Mouse (Mus musculus): ENCODE results near the gene Fam221a. TPM values are rescaled to one million over a fixed set of nuclear protein-coding genes. Genes with fewer than 3 reads are reported as not detected.

The Fam221a gene
- polyA plus RNA-seq, 1 experiment = not detected

DNA sequence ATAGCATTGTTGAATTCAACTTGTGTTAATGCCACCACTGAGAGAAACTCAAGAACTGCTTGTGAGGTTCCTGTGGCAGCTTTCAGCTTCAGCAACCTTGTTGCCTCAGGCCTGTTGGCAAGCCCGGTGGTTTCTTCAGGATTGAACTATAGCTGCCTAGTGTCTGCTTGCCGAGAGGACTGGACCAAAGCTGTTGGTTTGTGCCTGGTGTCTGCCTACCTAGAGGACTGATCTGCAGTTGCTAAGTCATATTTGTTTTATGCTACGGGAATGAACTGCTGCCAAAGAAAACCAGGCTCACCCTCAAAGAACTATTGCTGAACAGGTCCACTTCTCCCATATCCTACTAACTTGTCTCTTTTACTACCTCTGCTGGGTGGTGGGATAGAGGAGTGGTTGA lies 40.7 kb upstream of the Fam221a start:
- WGBS = 77% methylated on average over 3 of the region's 3 CpGs
- TF ChIP-seq POLR2A (IDR thresholded peaks at IDR 0.05; ENCODE audit: insufficient read depth, low read depth, low read length) = no peak
- TF ChIP-seq CTCF (IDR thresholded peaks at IDR 0.05; ENCODE audit: insufficient read depth, low read depth, low read length) = no peak
- no peaks in the 10 kb centered on the region for H3K4me1 ChIP-seq (ENCODE audit: control insufficient read depth, insufficient read depth, low read length)
- no peak overlapping the region for H3K4me3 ChIP-seq (ENCODE audit: insufficient read depth, low read depth, low read length)
- no peak overlapping the region for H3K27ac ChIP-seq (ENCODE audit: insufficient read depth, low read depth, low read length)

DNA sequence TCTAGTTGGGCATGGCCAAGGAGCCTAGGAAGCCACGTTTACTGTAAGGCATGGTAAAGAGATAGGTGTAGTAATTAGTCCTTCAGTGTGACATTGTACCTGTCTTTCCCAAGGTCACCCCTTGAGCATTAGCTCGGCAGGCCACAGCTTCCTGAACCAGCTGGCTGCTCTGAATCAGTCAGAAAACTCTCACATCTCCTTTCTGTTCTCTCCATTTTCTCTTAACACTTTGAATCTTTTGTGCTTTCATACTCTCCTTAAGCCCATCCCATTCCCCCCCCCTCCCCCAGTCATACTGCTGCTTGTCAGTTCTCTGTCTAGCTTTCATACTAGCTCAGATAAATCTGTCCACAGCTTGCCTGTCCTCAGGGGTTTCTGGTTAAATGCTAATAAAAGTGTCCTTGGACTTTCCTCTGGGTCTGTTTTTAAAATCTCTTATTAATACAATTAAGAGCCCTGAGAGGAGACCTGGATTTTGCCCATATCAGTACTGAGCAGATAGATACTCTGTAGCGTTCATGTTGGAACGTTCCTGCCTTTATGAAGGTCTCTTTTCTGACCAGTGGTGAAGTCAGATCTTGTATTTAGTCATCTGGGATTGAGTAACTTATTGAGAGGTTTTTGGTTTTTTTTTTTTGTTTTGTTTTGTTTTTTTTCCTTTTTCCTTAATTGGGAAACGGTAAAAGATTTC lies 36.0 kb upstream of the Fam221a start:
- 73% methylated on average over 5 of the region's 5 CpGs for WGBS
- Histone ChIP-seq H3K4me1 (ENCODE audit: control insufficient read depth, insufficient read depth, low read length) (no peaks in the 10 kb centered on the region), H3K27ac (ENCODE audit: insufficient read depth, low read depth, low read length) (no peak overlapping the region), H3K4me3 (ENCODE audit: insufficient read depth, low read depth, low read length) (no peak overlapping the region)
- TF ChIP-seq CTCF (IDR thresholded peaks at IDR 0.05; ENCODE audit: insufficient read depth, low read depth, low read length) (no peak), POLR2A (IDR thresholded peaks at IDR 0.05; ENCODE audit: insufficient read depth, low read depth, low read length) (no peak)

DNA sequence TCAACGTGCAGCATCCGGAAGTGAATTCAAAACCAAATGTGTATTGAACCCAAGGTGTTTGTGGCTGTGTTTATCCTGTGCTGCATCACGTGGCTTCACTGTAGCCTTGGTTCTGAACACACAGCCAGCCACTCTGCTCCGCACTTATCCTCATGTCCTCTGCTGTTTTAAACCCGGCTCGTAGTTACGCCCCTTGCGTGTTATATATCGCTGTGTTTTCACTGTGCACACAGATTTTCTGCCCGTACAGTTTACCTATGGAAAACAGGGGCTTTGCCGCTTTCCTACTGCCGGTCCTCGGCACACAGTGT lies 35.5 kb upstream of the Fam221a start:
- H3K27ac ChIP-seq (ENCODE audit: insufficient read depth, low read depth, low read length) = no peak overlapping the region
- no peak for TF ChIP-seq CTCF (IDR thresholded peaks at IDR 0.05; ENCODE audit: insufficient read depth, low read depth, low read length)
- TF ChIP-seq POLR2A (IDR thresholded peaks at IDR 0.05; ENCODE audit: insufficient read depth, low read depth, low read length) = no peak
- WGBS = 66% methylated on average over 13 of the region's 13 CpGs
- no peaks in the 10 kb centered on the region for H3K4me1 ChIP-seq (ENCODE audit: control insufficient read depth, insufficient read depth, low read length)
- no peak overlapping the region for H3K4me3 ChIP-seq (ENCODE audit: insufficient read depth, low read depth, low read length)

DNA sequence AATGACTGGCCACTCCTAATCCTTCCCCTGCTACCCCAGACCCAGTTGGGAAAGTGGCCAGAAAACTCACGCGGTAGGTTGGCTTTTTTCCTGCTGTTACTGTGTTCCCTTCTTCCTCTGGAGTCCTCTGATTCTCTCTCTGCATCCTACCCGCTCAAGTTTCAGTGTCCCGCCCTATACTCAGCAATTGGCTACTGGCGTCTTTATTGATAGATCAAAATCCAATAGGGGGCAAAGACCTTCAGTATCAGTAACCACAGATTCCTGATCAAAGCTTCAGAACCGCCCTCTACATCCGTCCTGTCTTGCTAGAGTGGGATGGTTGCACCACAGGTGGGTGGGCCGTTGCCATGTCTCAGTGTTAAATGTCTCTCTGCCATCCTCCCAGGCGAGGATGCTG lies 29.0 kb upstream of the Fam221a start:
- Histone ChIP-seq H3K27ac (ENCODE audit: insufficient read depth, low read depth, low read length) (no peak overlapping the region), H3K4me1 (ENCODE audit: control insufficient read depth, insufficient read depth, low read length) (peaks cover 6% of the 10 kb centered on the region; the same call in 1 of the 2 replicates), H3K4me3 (ENCODE audit: insufficient read depth, low read depth, low read length) (no peak overlapping the region)
- WGBS = 43% methylated on average over 9 of the region's 9 CpGs
- no peak for TF ChIP-seq CTCF (IDR thresholded peaks at IDR 0.05; ENCODE audit: insufficient read depth, low read depth, low read length)
- TF ChIP-seq POLR2A (IDR thresholded peaks at IDR 0.05; ENCODE audit: insufficient read depth, low read depth, low read length) = no peak

DNA sequence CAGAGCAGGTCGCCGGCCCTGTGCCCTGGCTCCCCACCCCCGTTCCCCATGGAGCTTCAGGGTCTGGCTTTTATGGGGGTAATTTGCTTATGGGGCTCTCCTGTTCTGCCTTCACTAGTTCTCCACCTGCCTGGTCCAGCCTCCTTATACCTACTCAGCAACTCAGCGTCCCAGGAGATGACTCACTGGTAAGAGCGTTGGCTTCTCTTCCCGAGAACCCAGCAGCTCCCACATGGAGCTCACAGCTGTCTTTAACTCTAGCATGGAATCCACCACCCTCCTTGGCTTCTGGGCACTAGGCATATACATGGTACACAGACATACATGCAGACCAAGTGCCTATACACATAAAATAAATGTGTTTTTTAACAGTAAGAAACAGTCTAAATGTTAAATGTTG lies 28.4 kb upstream of the Fam221a start:
- no peak overlapping the region for H3K4me3 ChIP-seq (ENCODE audit: insufficient read depth, low read depth, low read length)
- no peak overlapping the region for H3K27ac ChIP-seq (ENCODE audit: insufficient read depth, low read depth, low read length)
- TF ChIP-seq CTCF (IDR thresholded peaks at IDR 0.05; ENCODE audit: insufficient read depth, low read depth, low read length) (no peak), POLR2A (IDR thresholded peaks at IDR 0.05; ENCODE audit: insufficient read depth, low read depth, low read length) (no peak)
- WGBS = 38% methylated on average over 6 of the region's 6 CpGs
- H3K4me1 ChIP-seq (ENCODE audit: control insufficient read depth, insufficient read depth, low read length) = peaks cover 6% of the 10 kb centered on the region; the same call in 1 of the 2 replicates

DNA sequence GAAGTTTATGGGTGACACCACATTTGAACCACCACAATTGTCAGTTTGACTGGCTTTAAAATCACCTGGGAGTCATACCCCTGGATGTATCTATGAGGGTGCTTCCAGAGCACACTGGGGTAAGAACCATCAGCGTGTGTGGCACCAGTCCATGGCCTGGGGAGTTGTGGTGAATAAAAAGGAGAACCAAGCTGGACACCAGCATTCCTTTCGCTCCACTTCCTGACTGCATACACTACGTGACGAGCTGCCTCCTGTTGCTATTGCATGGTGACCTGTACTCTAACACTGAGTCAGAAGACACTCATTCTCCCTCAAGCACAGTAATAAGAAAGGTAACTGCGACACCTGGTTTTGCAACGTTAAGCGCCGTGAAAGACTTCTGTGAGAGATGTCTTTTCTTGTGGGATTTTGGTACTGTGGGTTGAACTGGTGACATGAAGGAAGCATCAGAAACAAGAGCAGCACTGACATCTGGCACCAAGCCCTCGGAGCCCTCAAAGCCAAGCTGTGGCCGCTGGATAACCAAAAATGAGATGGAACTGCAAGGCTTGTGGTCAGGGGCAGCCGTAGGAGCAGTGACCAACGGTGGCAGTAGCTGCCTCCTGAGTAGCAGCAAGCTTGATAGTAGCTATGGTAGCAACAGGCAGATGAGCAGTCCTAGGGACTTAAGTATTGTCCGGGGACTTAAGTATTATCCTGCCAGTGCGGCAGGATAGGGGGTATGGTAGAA lies 23.6 kb upstream of the Fam221a start:
- TF ChIP-seq CTCF (IDR thresholded peaks at IDR 0.05; ENCODE audit: insufficient read depth, low read depth, low read length) (no peak), POLR2A (IDR thresholded peaks at IDR 0.05; ENCODE audit: insufficient read depth, low read depth, low read length) (no peak)
- Histone ChIP-seq H3K27ac (ENCODE audit: insufficient read depth, low read depth, low read length) (no peak overlapping the region), H3K4me1 (ENCODE audit: control insufficient read depth, insufficient read depth, low read length) (peaks cover 3% of the 10 kb centered on the region; the same call in 1 of the 2 replicates), H3K4me3 (ENCODE audit: insufficient read depth, low read depth, low read length) (no peak overlapping the region)
- WGBS = 79% methylated on average over 14 of the region's 14 CpGs

DNA sequence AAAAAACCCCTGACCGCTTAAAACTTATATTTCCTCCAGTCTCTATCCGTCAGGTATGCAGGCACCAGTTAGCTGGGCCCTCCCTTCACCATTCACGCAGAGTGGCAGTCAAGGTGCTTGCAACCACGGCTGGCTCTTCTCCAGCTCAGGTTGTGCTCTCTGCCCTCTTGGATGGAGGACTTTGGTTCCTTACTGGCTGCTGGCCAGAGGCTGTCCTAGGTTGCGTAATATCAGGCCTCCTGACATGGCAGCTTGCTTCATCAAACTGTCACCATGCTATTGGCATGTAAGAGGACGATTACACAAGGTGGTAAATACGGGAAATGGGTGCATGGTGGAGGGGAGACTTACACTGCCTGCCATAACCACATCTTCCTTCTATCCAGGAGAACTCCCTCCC lies 17.7 kb upstream of the Fam221a start:
- TF ChIP-seq CTCF (IDR thresholded peaks at IDR 0.05; ENCODE audit: insufficient read depth, low read depth, low read length) (no peak), POLR2A (IDR thresholded peaks at IDR 0.05; ENCODE audit: insufficient read depth, low read depth, low read length) (no peak)
- no peaks in the 10 kb centered on the region for H3K4me1 ChIP-seq (ENCODE audit: control insufficient read depth, insufficient read depth, low read length)
- no peak overlapping the region for H3K27ac ChIP-seq (ENCODE audit: insufficient read depth, low read depth, low read length)
- WGBS = 95% methylated on average over 7 of the region's 7 CpGs
- H3K4me3 ChIP-seq (ENCODE audit: insufficient read depth, low read depth, low read length) = no peak overlapping the region

DNA sequence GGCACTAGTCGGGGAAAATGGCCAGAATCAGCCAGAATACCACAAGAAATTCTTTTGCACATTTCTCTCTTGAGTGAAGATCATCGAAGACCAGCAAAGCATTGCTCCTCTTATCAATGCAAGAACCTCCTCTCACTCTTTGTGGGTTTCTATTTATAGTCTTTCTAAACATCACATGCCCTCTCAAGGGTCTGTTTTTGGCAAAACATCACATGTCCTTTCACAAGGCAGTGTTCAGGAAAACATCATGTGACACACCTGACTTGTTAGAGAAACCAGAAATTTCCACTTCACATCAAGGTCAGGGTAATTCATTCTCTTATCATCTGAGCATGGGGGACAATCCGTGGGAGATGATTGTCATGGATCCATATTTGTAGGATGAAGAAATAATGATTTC lies 12.9 kb upstream of the Fam221a start:
- 86% methylated on average over 3 of the region's 3 CpGs for WGBS
- Histone ChIP-seq H3K4me1 (ENCODE audit: control insufficient read depth, insufficient read depth, low read length) (no peaks in the 10 kb centered on the region), H3K4me3 (ENCODE audit: insufficient read depth, low read depth, low read length) (no peak overlapping the region), H3K27ac (ENCODE audit: insufficient read depth, low read depth, low read length) (no peak overlapping the region)
- no peak for TF ChIP-seq CTCF (IDR thresholded peaks at IDR 0.05; ENCODE audit: insufficient read depth, low read depth, low read length)
- no peak for TF ChIP-seq POLR2A (IDR thresholded peaks at IDR 0.05; ENCODE audit: insufficient read depth, low read depth, low read length)

DNA sequence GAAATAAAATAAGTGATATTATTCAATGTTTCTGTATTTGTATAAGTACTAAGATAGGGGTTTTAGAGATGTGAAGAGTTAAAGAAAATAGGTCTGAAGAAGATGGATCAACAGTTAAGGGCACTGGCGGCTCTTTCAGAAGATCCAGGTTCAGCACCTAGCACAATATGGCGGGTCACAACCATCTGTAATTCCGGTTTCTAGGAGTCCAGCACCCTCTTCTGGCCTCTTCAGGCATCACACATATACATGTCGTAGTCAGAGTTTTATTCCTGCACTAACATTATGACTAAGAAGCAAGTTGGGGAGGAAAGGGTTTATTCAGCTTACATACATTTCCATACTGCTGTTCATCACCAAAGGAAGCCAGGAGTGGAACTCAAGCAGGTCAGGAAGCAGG lies 12.4 kb upstream of the Fam221a start:
- no peak overlapping the region for H3K27ac ChIP-seq (ENCODE audit: insufficient read depth, low read depth, low read length)
- no peaks in the 10 kb centered on the region for H3K4me1 ChIP-seq (ENCODE audit: control insufficient read depth, insufficient read depth, low read length)
- no peak overlapping the region for H3K4me3 ChIP-seq (ENCODE audit: insufficient read depth, low read depth, low read length)
- TF ChIP-seq CTCF (IDR thresholded peaks at IDR 0.05; ENCODE audit: insufficient read depth, low read depth, low read length) (no peak), POLR2A (IDR thresholded peaks at IDR 0.05; ENCODE audit: insufficient read depth, low read depth, low read length) (no peak)
- 74% methylated on average over 4 of the region's 4 CpGs for WGBS

Data from olfactory bulb, adult 2 months (tissue).